Comparison of ENCODE assay signal across 7 mouse cellular contexts in genomic region chr17:84935620-84936019, GRCm38 (mm10). TPM values are rescaled to one million over a fixed set of nuclear protein-coding genes. Genes with fewer than 3 reads are reported as not detected.
DNase-seq lines count a peak whose midpoint lies in the region; ATAC-seq and TF ChIP-seq lines count a peak whose summit lies in the region.
"Not testable (repeated sequence)": the region's sequence is repeated elsewhere in the genome, so short reads cannot be mapped to it uniquely, and the experiment has no call there.

No protein-coding gene starts in this region.

- not testable (repeated sequence) for H3K27me3 ChIP-seq in kidney, adult 2 months (replicated peaks; ENCODE audit: control insufficient read depth, insufficient read depth, low read length); liver, embryonic 13.5 days; stomach, embryonic 15.5 days (replicated peaks)

- ATAC-seq in granulocyte monocyte progenitor cell, adult 5-6 weeks (replicated peaks; ENCODE audit: poor library complexity, severe bottlenecking), result peak; percentile 35
- peak; percentile 49 for ATAC-seq in liver, embryonic 13.5 days (ENCODE audit: low read depth)
- ATAC-seq in stomach, embryonic 15.5 days (ENCODE audit: insufficient read depth, low FRiP score, low read depth), result peak; percentile 55; the same call in 1 of the 2 replicates

- not testable (repeated sequence) for H3K36me3 ChIP-seq in kidney, adult 2 months (ENCODE audit: control insufficient read depth, insufficient read depth, low read length); liver, embryonic 13.5 days; stomach, embryonic 15.5 days

- H3K4me2 ChIP-seq in liver, embryonic 13.5 days, result peak overlapping the region; percentile 15
- not testable (repeated sequence) for H3K4me2 ChIP-seq in stomach, embryonic 15.5 days

- TF ChIP-seq POLR2A in kidney, adult 2 months (IDR thresholded peaks at IDR 0.05; ENCODE audit: low read depth, low read length), result not testable (repeated sequence)

- H3K9ac ChIP-seq in liver, embryonic 13.5 days, result 0 out of 2 replicates have a peak overlapping the region, but pooled peaks have one; percentile 27
- H3K9ac ChIP-seq in stomach, embryonic 15.5 days, result not testable (repeated sequence)

- DNase-seq in adrenal gland, adult 8-10 months, result peak; percentile 36
- DNase-seq in kidney, adult 2 months, result peak; percentile 47
- DNase-seq in large intestine, adult 2 months (ENCODE audit: low read depth, low spot score), result peak; percentile 11
- DNase-seq in liver, embryonic 13.5 days, result not testable (repeated sequence)
- peak; percentile 1 for DNase-seq in lung, postnatal 36 days

- H3K9me3 ChIP-seq in liver, embryonic 13.5 days (replicated peaks); stomach, embryonic 15.5 days: not testable (repeated sequence)

- TF ChIP-seq CTCF in kidney, adult 2 months (conservative IDR thresholded peaks at IDR 0.05; ENCODE audit: insufficient read depth, insufficient read length, low read depth, low read length), result not testable (repeated sequence)

- 33% methylated on average over 4 of the region's 4 CpGs for WGBS in kidney, adult 2 months
- 38% methylated on average over 4 of the region's 4 CpGs for WGBS in large intestine, adult 2 months
- WGBS in liver, embryonic 13.5 days (ENCODE audit: insufficient replicate concordance), result 44% methylated on average over 4 of the region's 4 CpGs
- 54% methylated on average over 4 of the region's 4 CpGs for WGBS in stomach, embryonic 15.5 days

- not testable (repeated sequence) for H3K4me3 ChIP-seq in kidney, adult 2 months (ENCODE audit: insufficient read depth, low read depth, low read length); liver, embryonic 13.5 days (replicated peaks); stomach, embryonic 15.5 days (replicated peaks)

- not testable (repeated sequence) for H3K4me1 ChIP-seq in kidney, adult 2 months (ENCODE audit: control insufficient read depth, insufficient read depth, low read length); stomach, embryonic 15.5 days
- H3K4me1 ChIP-seq in liver, embryonic 13.5 days (replicated peaks), result peaks cover 60% of the 10 kb centered on the region

- H3K27ac ChIP-seq in kidney, adult 2 months (ENCODE audit: insufficient read depth, low read depth, low read length); stomach, embryonic 15.5 days: not testable (repeated sequence)
- H3K27ac ChIP-seq in liver, embryonic 13.5 days, result peak overlapping the region; percentile 97

RNA-seq across cellular contexts. Expression of gene Ppm1b, which starts 20.9 kb away (rescaled TPM):
- total RNA-seq in adrenal gland, adult 8-10 months (2022), result 100 to 1,000 TPM; 119 to 138 (median 130) TPM
- total RNA-seq in granulocyte monocyte progenitor cell, adult 5-6 weeks (2014; fragmentation: Nextera tagmentation), result 36.9 and 39.3 TPM in 2 replicates
- total RNA-seq in granulocyte monocyte progenitor cell, adult 5-6 weeks (2017), result 39.5 and 48.2 TPM in 2 replicates
- 34.2 and 46.4 TPM in 2 replicates for polyA plus RNA-seq in kidney, adult 2 months (2012; rRNA removed)
- polyA plus RNA-seq in large intestine, adult 2 months (2012; rRNA removed), result 21.4 and 29.6 TPM in 2 replicates
- polyA plus RNA-seq in liver, embryonic 13.5 days (2015; fragmentation: Nextera tagmentation; extraction: Ambion mirVana), result 47.2 and 55.0 TPM in 2 replicates
- polyA plus RNA-seq in stomach, embryonic 15.5 days (2015; fragmentation: Nextera tagmentation; extraction: Ambion mirVana), result 78.9 and 80.0 TPM in 2 replicates
